Mouse (Mus musculus): Measurements from ENCODE around the gene Gm17660. TPM values are rescaled to one million over a fixed set of nuclear protein-coding genes. Genes with fewer than 3 reads are reported as not detected.

The Gm17660 gene
- polyA plus RNA-seq, 1 experiment from 2014 or later: not detected

DNA sequence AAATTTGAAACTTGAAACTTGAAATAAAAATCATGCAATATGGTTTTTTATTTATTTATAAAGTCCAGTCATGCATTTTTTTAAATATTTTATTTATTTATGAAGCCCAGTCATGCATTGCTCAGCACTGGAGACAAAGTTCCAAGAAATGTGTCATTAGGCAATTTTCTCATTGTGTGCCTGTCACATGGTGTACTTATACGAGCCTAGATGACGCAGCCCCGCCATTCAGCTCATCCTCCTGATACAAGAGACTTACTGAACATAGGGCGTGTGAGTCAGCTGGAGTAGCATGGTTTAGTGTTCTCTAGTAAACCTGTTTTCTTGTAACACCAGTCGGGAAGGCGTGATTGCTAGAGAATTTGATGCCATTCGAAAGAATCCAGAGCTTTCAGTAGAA lies 21.1 kb downstream of the Gm17660 start:
- no peak for ATAC-seq (ENCODE audit: low FRiP score)
- DNase-seq (ENCODE audit: low spot score): no peak
- no peak overlapping the region for H3K4me3 ChIP-seq (ENCODE audit: low read depth, low read length)
- no peaks in the 10 kb centered on the region for H3K27me3 ChIP-seq (ENCODE audit: control insufficient read depth, insufficient read depth, low read length)
- H3K4me1 ChIP-seq (replicated peaks; ENCODE audit: control insufficient read depth, insufficient read depth, low read length): no peaks in the 10 kb centered on the region
- H3K9ac ChIP-seq (ENCODE audit: low read depth, low read length): no peak overlapping the region
- no peak overlapping the region for H3K27ac ChIP-seq (ENCODE audit: low read depth, low read length)
- H3K36me3 ChIP-seq (ENCODE audit: control insufficient read depth, insufficient read depth, low read length): no peaks in the 10 kb centered on the region
- no peaks in the 10 kb centered on the region for H3K9me3 ChIP-seq (ENCODE audit: control insufficient read depth, low read length)
- H3K4me2 ChIP-seq (replicated peaks; ENCODE audit: low read depth, low read length): no peak overlapping the region
- whole genome bisulfite sequencing: 86% methylated on average over 7 of the region's 7 CpGs

DNA sequence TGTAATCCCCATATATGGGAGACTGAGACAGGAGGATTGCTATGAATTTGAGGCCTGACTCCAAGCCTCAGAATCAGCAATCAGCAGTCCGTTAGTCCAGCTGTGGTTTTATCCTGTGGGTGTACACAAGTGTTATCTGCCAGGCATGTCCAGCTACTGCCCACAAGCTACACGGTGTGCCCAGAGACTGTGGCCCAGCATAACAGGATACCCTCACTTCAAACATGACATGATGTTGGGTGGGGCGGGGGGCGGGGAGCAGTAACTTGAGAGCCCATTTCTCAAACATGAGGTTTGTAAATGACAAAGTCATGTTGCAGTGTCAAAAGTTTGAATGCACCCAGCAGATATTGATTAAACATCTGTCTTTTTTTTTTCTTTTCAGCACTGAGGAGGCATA lies 21.6 kb downstream of the Gm17660 start:
- no peaks in the 10 kb centered on the region for H3K9me3 ChIP-seq (ENCODE audit: control insufficient read depth, low read length)
- H3K27ac ChIP-seq (ENCODE audit: low read depth, low read length): no peak overlapping the region
- no peak overlapping the region for H3K4me2 ChIP-seq (replicated peaks; ENCODE audit: low read depth, low read length)
- no peaks in the 10 kb centered on the region for H3K4me1 ChIP-seq (replicated peaks; ENCODE audit: control insufficient read depth, insufficient read depth, low read length)
- no peak overlapping the region for H3K9ac ChIP-seq (ENCODE audit: low read depth, low read length)
- ATAC-seq (ENCODE audit: low FRiP score) (no peak), DNase-seq (ENCODE audit: low spot score) (no peak)
- no peaks in the 10 kb centered on the region for H3K27me3 ChIP-seq (ENCODE audit: control insufficient read depth, insufficient read depth, low read length)
- 85% methylated on average over 4 of the region's 4 CpGs for WGBS
- no peak overlapping the region for H3K4me3 ChIP-seq (ENCODE audit: low read depth, low read length)
- H3K36me3 ChIP-seq (ENCODE audit: control insufficient read depth, insufficient read depth, low read length): no peaks in the 10 kb centered on the region

GRCm38 (mm10) chr5:104054938-104055337 lies 22.5 kb downstream of the Gm17660 start:
- H3K9me3 ChIP-seq (ENCODE audit: control insufficient read depth, low read length): no peaks in the 10 kb centered on the region
- WGBS: 94% methylated on average over 4 of the region's 4 CpGs
- no peak for DNase-seq (ENCODE audit: low spot score)
- ATAC-seq (ENCODE audit: low FRiP score): no peak
- H3K9ac ChIP-seq (ENCODE audit: low read depth, low read length): no peak overlapping the region
- no peaks in the 10 kb centered on the region for H3K27me3 ChIP-seq (ENCODE audit: control insufficient read depth, insufficient read depth, low read length)
- no peak overlapping the region for H3K27ac ChIP-seq (ENCODE audit: low read depth, low read length)
- H3K36me3 ChIP-seq (ENCODE audit: control insufficient read depth, insufficient read depth, low read length): no peaks in the 10 kb centered on the region
- H3K4me1 ChIP-seq (replicated peaks; ENCODE audit: control insufficient read depth, insufficient read depth, low read length): no peaks in the 10 kb centered on the region
- no peak overlapping the region for H3K4me3 ChIP-seq (ENCODE audit: low read depth, low read length)
- no peak overlapping the region for H3K4me2 ChIP-seq (replicated peaks; ENCODE audit: low read depth, low read length)

DNA sequence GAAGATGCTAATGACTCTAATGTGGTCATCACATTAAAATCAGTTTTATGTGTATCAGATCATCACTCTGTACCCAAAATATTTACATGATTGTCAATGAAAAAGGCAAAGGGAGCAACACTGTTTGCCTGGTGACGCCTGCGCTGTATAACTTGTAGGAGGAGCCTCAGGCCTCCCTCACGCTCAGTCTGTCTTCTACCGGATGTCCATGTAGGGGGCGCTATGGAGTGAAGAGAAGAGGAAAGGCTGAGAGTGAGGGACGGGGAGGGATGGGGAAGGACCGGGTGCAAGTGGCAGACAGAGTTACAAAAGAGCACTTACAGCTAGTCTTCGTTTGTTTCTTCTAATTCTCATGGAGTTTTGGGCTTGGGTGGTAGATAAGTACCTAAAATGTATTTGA lies 24.5 kb downstream of the Gm17660 start:
- no peak overlapping the region for H3K9ac ChIP-seq (ENCODE audit: low read depth, low read length)
- H3K4me3 ChIP-seq (ENCODE audit: low read depth, low read length): no peak overlapping the region
- H3K36me3 ChIP-seq (ENCODE audit: control insufficient read depth, insufficient read depth, low read length): no peaks in the 10 kb centered on the region
- WGBS: 61% methylated on average over 8 of the region's 8 CpGs
- DNase-seq (ENCODE audit: low spot score) (peak; percentile 53), ATAC-seq (ENCODE audit: low FRiP score) (no peak)
- no peak overlapping the region for H3K4me2 ChIP-seq (replicated peaks; ENCODE audit: low read depth, low read length)
- no peaks in the 10 kb centered on the region for H3K9me3 ChIP-seq (ENCODE audit: control insufficient read depth, low read length)
- H3K4me1 ChIP-seq (replicated peaks; ENCODE audit: control insufficient read depth, insufficient read depth, low read length): no peaks in the 10 kb centered on the region
- no peak overlapping the region for H3K27ac ChIP-seq (ENCODE audit: low read depth, low read length)
- H3K27me3 ChIP-seq (ENCODE audit: control insufficient read depth, insufficient read depth, low read length): no peaks in the 10 kb centered on the region

- Histone ChIP-seq H3K9ac (ENCODE audit: low read depth, low read length) (no peak overlapping the region), H3K27ac (ENCODE audit: low read depth, low read length) (no peak overlapping the region), H3K36me3 (ENCODE audit: control insufficient read depth, insufficient read depth, low read length) (no peaks in the 10 kb centered on the region), H3K27me3 (ENCODE audit: control insufficient read depth, insufficient read depth, low read length) (no peaks in the 10 kb centered on the region), H3K4me2 (replicated peaks; ENCODE audit: low read depth, low read length) (peak overlapping the region; percentile 60; the same call in 1 of the 2 replicates), H3K4me3 (ENCODE audit: low read depth, low read length) (peak overlapping the region; percentile 76; the same call in 1 of the 2 replicates), H3K9me3 (ENCODE audit: control insufficient read depth, low read length) (no peaks in the 10 kb centered on the region), H3K4me1 (replicated peaks; ENCODE audit: control insufficient read depth, insufficient read depth, low read length) (no peaks in the 10 kb centered on the region)
- ATAC-seq (ENCODE audit: low FRiP score) (no peak), DNase-seq (ENCODE audit: low spot score) (no peak)
- 47% methylated on average over 4 of the region's 4 CpGs for WGBS
Measured at GRCm38 (mm10) chr5:104048139-104048538, 29.3 kb downstream of the Gm17660 start.

DNA sequence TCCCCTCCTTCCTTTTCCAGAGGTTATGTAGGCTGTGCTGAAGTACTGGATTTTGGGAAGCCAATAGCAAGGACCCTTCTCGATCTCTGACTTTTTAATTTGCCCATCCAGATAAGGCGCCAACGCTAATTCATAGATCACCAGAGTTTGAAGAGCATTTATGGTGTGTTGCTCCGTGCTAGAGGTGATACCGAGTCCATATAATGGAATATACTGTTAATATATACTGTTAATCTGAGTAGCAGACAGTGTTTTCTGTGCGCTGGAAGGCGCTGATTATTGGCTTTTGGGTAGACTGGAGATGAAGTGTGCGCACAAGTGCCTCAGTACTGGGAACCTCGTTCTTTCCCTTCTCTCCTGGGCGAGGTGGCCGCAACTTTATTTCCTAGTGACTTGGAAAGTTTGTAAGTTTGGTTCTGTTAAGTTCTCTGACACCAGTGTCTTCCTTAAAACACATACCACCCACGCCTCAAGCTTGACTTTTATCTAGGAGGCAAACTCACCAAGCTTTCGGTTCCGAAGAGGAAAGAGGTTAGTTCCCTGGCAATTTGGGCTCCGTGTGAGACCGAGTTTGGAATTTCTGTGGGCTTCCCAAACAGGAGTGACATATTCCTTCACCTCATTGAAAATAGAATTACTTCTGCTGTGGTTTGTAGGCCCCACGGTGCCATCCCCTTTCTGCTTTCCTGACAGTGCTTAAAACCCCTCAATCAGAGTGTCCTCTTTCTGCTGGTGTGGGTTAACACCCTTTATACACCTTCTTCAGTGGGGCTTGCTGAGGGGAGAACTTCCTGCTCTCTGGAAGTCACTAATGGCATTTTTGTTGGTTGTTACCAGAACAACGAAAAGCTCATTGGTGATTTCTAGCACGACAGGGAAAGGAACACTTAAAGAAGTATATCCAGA lies 30.0 kb downstream of the Gm17660 start:
- Histone ChIP-seq H3K9me3 (ENCODE audit: control insufficient read depth, low read length) (no peaks in the 10 kb centered on the region), H3K36me3 (ENCODE audit: control insufficient read depth, insufficient read depth, low read length) (no peaks in the 10 kb centered on the region), H3K4me2 (replicated peaks; ENCODE audit: low read depth, low read length) (peak overlapping the region; percentile 60), H3K4me1 (replicated peaks; ENCODE audit: control insufficient read depth, insufficient read depth, low read length) (no peaks in the 10 kb centered on the region), H3K4me3 (ENCODE audit: low read depth, low read length) (peak overlapping the region; percentile 76), H3K9ac (ENCODE audit: low read depth, low read length) (peak overlapping the region; percentile 89), H3K27ac (ENCODE audit: low read depth, low read length) (peak overlapping the region; percentile 69), H3K27me3 (ENCODE audit: control insufficient read depth, insufficient read depth, low read length) (no peaks in the 10 kb centered on the region)
- ATAC-seq (ENCODE audit: low FRiP score): no peak; the same call in 1 of the 2 replicates
- 10% methylated on average over 19 of the region's 19 CpGs for WGBS
- peak; percentile 33 for DNase-seq (ENCODE audit: low spot score)

DNA sequence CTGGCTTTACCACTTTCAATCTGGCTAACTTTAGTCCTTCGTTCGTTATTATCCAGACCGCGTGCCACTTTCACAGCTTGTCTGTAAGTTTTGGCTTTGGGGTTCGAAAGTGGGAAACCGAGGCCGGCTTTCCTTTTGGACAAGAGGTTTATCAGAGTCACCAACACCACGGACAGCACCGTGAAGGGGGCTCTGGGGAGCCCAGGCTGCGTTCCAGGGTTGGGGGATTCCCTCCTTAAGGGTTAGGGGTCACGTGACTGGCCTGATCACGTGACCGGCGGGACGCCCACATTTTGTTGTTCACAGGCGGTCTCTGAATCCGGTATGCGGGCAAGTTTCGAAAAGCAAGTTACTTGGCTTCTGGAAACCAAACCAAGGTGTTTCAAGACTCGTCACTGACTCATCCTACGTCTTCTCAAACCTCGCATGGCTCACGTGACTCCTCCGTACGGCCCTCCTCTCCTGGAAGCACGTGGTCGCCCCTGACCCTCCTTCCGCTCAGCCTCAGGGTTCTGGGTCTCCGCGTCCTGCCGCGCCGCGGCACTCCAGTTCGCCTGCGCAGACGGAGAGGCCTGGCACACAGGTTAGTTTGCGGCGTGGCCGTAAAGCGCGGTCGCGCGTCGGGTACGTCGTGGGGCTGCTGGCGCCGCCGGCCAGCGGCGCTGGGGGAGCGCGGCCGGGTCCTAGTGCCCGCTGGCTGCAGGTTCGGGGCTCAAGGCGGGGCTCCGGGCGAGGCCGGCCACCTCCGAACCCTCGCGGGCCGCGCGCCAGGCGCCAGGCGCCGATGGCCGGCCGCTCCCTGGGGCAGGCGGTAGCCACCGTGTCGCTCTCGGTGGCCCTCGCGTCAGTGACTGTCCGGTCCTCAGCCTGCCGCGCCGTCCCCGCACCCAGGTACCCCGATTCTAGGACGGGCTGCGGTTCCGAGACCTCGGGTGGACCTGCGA lies 30.9 kb downstream of the Gm17660 start, which contains the start of gene Nudt9:
Gene Nudt9, plus strand, starts transcription at position 51 of the 944 bp plus-strand sequence.
- H3K9me3 ChIP-seq (ENCODE audit: control insufficient read depth, low read length): no peaks in the 10 kb centered on the region
- no peaks in the 10 kb centered on the region for H3K27me3 ChIP-seq (ENCODE audit: control insufficient read depth, insufficient read depth, low read length)
- peak within 1 kb of the TSS; percentile 89 for H3K9ac ChIP-seq (ENCODE audit: low read depth, low read length)
- H3K36me3 ChIP-seq (ENCODE audit: control insufficient read depth, insufficient read depth, low read length): no peaks in the 10 kb centered on the region
- peak within 1 kb of the TSS; percentile 60 for H3K4me2 ChIP-seq (replicated peaks; ENCODE audit: low read depth, low read length)
- ATAC-seq (ENCODE audit: low FRiP score) (peak; percentile 99), DNase-seq (ENCODE audit: low spot score) (peak; percentile 98)
- peak within 1 kb of the TSS; percentile 69 for H3K27ac ChIP-seq (ENCODE audit: low read depth, low read length)
- H3K4me3 ChIP-seq (ENCODE audit: low read depth, low read length): peak within 1 kb of the TSS; percentile 76
- H3K4me1 ChIP-seq (replicated peaks; ENCODE audit: control insufficient read depth, insufficient read depth, low read length): no peaks in the 10 kb centered on the region
- WGBS: 6% methylated on average over 82 of the region's 90 CpGs

DNA sequence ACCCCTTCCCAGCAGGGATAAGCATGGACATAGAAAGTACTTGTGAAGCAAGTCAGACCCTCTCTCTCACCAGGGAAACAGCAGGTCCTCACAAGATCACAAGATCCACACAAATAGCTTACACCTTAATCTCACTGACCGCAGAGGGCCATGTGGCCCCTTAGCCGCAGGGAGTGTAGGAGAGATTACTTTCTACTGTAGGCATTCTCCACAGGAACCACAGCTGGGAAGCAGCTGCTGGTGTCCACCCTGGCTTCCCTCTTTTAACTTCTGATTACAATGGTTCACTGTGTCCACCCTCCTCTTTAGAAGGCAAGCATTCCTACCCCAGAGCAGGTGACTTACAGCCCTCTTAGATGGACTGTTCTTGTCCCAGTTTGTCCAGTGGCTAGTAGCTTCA lies 33.7 kb downstream of the Gm17660 start:
- no peaks in the 10 kb centered on the region for H3K27me3 ChIP-seq (ENCODE audit: control insufficient read depth, insufficient read depth, low read length)
- ATAC-seq (ENCODE audit: low FRiP score): no peak
- DNase-seq (ENCODE audit: low spot score): no peak
- H3K9me3 ChIP-seq (ENCODE audit: control insufficient read depth, low read length): no peaks in the 10 kb centered on the region
- H3K4me1 ChIP-seq (replicated peaks; ENCODE audit: control insufficient read depth, insufficient read depth, low read length): no peaks in the 10 kb centered on the region
- H3K36me3 ChIP-seq (ENCODE audit: control insufficient read depth, insufficient read depth, low read length): no peaks in the 10 kb centered on the region
- no peak overlapping the region for H3K4me3 ChIP-seq (ENCODE audit: low read depth, low read length)
- no peak overlapping the region for H3K9ac ChIP-seq (ENCODE audit: low read depth, low read length)
- no peak overlapping the region for H3K27ac ChIP-seq (ENCODE audit: low read depth, low read length)
- WGBS: 55% methylated on average over 2 of the region's 2 CpGs
- H3K4me2 ChIP-seq (replicated peaks; ENCODE audit: low read depth, low read length): no peak overlapping the region
